Mouse (Mus musculus) brain, embryonic 14.5 days (tissue): ENCODE results near the gene Prr22.

Experiments
- CTCF ChIP-seq: fragments of 200-500 bp; IDR thresholded peaks from 2 replicates; pipeline ENCODE4 v1.5.1; 2012; ENCODE audit warnings: inconsistent platforms, mild to moderate bottlenecking, moderate library complexity, borderline replicate concordance; ENCODE audit not compliant: insufficient read depth, insufficient read length; ENCODE audit errors: extremely low read depth
- POLR2A ChIP-seq: fragments of 200-500 bp; IDR thresholded peaks from 2 replicates; pipeline ENCODE4 v1.6.1; 2012; ENCODE audit warnings: mild to moderate bottlenecking, inconsistent platforms, borderline replicate concordance; ENCODE audit not compliant: poor library complexity, insufficient read depth, insufficient read length, severe bottlenecking; ENCODE audit errors: extremely low read depth

DNA sequence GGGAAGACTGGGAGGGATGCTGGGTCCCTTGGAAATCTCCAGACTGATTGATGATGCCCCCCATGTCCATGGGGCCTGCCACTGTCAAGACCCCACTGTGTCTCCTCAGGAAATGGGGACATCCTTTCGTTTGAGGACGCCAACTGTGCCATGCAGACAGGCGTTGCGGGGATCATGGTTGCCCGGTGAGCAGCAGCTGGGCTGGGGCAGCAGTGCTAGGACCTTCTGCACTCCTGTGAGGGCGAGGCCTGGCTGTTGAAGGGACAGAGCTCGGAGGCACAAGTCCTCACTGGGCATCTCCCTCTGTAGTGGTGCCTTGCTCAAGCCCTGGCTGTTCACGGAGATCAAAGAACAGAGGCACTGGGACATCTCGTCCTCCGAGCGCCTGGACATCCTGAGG is 1.1 kb upstream of the Prr22 start:
- TF ChIP-seq CTCF (no peak), POLR2A (no peak)
